Mouse (Mus musculus) layer of hippocampus, postnatal 10 days (tissue): ENCODE results near the gene Stac. TPM values are rescaled to one million over a fixed set of nuclear protein-coding genes. Genes with fewer than 3 reads are reported as not detected.

Experiments used
- DNase-seq, 2 experiments: peaks; one replicate each; pipeline ENCODE4 v3.0.0; 2021; ENCODE audit warnings: low spot score in 2 of 2
- total RNA-seq, 2 experiments: library from RNA; stranded (reverse); gene quantifications; 2 replicates each; pipeline ENCODE4 v1.2.3; 2021

Gene Stac
- total RNA-seq, 2 experiments from 2014 or later, result 8.3 to 8.6 TPM

DNA sequence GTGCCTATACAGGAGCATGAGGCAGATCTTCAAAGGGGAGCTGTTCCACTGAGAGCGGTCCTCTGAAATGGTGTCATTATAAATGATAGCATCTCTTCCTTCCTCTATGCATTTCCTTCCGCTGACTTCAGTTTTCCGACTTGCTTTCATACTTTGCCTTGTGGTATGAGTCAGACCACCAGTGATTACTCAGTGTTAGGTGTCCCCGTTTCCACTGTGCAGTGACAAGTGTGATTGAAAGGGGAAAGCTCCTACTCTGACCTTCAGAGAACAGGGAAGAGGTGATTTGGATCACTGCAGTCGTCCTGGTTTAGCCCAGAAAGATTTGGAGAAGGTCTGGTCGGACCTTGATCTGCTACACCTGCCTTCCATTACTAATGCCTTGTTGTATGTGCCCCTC, 81.4 kb downstream of the Stac start:
- DNase-seq, result no peak

DNA sequence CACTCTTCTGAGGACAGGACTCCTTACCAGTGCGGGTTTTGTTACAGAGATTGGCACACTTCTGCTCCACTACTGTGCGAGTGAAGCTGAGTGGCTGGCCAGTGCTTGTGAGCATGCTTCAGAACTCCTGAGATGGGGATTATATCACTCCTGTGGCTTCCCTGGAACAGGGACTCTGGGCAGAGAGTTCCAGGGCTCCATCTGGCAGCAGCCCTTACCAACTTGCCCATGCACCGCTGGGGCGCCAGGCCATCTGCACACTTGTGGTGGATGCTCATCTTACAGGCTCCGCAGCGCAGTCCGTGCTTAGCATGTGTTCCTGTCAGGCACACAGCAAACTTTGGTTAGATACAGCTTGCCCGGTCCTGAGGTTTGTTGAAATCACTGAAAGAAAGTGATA, 83.5 kb downstream of the Stac start:
- peak; percentile 9 to 18 for DNase-seq

DNA sequence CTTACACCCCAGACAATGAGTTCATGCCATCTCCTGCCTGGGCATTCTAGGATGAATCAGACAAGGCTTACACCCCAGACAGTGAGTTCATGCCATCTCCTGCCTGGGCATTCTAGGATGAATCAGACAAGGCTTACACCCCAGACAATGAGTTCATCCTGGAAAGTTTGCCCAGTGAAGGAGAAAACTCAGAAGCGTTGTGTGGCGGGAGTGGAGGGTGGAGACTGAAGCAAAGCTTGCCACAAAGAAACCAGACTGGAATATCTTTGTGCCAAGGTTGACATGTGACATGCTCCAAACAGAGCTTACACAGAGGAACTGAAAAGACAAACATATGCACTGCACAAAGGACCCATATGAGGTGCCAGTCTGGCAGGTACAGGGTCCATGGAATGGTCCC, 102.6 kb downstream of the Stac start:
- no peak for DNase-seq

DNA sequence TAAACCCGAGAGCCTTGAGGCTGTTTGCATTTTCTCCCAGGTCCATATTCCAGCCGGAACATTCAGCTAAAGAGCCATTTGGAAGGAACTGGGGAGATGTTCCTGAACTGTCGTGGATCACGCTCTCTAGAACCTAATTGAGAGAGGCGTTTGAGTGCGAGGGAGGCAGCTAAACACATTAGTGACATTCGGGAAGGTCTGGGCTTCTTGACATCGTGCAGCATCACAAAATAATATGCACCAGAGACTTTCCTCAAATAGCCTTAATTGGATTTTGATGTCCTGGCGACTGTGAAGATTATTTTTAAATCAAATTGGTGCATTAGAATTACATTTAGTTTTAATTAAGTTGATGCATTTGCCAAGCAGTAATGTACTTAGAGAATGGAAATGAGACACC, 111.4 kb downstream of the Stac start:
- no peak for DNase-seq

DNA sequence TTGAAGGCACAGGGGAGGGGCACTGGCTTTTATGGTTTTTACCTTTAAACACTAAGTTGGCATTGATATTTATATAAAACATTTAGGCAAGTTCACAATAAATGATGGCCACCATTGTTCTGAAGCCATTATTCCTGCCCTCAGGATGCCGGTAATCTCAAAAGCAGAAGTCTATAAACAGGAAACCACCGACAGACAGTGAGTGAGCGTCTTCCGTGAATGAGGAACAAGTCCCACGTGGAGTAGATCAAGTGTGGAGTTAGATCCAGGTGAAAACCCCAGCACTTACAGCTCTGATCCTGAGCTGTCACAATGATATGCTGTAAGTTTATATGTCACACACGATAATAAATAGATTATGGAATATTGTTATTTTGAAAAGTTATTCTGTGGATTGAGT, 112.7 kb downstream of the Stac start:
- no peak for DNase-seq

DNA sequence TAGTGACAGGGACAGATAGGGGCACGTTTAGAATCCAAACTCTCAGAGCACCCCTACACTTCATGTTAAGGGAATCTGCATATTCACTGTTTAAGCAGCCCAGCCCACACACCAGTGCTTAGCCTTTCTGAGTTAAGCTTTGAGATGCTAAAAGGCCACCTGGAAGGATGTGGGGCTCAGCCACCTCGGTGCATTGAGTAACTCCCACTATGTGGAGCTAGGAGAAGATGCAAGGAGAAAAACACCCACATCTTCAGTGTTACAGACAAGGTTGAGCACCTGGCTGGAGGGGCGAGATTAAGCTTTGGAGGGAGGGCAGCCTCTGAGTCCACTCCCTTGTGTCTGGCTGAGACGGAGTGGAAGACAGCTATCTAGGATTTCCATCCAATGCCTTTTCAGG, 114.3 kb downstream of the Stac start:
- no peak for DNase-seq

DNA sequence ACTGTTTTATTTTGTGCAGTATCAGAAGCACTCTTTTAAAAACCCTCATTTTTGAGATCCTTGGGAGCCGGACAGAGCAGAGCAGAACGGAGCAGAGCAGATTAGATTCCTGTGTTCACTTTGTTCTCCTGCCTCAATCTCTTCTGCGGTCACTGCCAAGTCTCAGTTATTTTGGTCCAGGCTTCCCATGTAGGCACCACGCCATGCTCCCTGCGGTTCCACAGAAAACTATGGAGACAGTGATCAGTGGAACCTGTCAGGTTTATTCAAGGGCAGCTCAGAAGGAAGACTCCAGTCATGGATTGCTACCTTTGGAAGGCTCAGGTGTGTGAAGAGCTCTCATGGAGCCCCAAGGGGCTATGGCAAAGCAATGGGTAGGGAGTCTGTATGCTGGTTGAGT, 116.3 kb downstream of the Stac start:
- no peak for DNase-seq

DNA sequence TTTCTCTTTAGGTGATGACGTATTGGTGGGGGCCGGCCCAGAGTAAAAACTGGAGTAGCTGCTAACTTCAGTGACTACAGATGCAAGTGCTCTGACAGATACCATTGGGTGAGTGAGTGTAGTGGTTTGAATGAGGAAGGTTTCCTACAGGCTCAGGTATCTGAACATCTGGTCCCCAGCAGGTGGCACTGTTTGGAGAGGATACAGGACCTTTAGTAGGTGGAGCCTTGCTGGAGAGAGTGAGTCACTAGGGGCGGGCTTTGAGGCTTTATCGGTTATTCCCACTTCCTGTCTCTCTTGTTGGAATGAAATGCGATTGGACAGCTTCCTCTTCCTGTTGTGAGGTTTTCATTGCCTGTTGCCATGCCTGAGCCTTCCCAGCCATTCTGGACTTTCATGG, 118.5 kb downstream of the Stac start:
- DNase-seq, result no peak

DNA sequence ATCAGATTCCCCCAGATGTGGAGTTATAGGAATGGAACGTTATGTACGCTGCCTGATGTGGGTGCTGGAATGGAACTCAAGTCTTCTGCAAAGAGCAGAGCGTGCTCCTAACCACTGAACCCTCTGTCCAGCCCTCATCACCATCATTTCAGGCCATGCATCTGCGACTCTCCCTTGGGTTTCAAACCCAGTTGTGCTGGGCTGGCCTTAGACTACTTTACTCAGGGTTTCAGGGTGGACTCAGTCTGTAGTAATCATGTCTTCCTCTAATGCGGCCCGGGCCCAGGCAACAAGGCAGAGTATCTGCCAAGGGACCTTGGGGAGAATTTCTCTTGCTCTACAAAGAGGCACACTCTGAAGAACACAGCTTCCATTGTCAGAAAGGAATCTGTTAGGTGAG, 126.0 kb downstream of the Stac start:
- no peak for DNase-seq

DNA sequence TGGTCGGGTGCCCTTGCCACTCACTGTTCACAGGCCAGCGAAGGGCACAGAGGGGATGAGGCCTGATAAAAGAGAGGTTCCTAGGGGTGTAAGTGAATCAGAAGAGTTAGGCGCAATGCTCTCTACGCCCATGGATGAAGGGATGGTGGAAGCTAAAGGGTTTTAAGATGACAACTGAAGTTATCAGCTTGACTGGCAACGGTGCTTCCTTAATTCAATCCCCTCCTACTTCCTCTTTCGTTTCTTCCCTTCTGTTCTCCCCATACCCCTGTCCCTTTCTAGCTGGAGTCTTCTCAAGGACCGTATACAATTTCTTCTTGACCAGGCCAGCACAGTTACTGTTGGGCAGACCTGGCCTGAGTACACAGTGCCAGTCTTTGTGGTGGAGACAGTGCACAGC, 126.9 kb downstream of the Stac start:
- no peak for DNase-seq

DNA sequence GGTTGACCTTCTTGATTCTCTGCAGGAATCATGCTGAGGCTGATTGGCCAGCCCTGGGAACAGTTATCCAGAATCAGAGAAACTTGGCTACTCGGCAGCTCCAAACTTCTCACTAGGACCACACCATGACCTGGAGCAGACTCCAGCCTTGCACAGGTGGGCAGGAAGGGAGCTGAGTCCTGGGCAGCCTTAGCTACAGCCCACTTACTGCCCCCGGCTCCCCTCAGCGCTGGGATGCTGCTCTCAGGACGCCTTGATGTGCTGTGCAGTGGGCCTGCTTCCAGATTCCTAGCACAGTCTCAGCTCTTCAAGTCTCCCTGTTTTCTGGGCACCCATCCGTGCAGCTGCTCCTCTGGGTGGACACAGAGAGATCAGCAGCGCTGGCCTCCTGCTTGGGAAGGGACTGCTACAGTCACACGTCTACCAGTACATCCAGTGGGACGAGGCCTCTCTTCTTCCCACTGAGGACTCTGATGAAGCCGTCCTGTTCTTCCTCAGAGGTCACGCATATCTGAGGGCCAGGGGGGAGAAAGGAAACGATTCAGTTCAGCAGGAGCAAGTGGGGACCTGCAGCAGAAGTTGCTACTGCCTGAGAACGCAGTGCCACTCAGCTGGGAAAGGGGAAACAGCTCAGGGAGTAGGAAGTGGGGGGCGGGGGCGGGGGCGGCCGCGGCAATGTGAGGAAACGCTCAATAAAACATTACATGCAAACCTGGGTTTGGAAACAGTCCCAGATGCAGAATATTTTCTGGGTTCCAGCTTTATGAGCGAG, 127.7 kb downstream of the Stac start:
- DNase-seq, result no peak

DNA sequence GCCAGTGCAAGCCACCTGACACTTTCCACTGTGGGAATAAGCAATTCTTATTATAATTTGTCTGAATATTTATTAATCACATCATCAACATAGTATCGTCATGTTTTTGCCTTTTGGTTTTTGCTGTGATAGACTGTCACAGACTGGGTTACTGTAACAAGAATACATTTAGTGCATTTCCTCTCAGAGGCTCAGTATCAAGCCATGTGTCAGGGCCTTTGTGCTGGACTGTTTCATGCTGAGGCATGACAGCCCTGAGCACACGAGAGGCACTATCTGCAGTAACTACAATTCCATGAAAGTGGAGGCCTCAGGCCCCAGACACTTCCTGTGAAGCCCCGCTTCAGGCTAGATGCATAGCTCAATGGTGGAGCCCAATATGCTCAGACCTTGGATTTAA, 133.4 kb downstream of the Stac start:
- no peak for DNase-seq

DNA sequence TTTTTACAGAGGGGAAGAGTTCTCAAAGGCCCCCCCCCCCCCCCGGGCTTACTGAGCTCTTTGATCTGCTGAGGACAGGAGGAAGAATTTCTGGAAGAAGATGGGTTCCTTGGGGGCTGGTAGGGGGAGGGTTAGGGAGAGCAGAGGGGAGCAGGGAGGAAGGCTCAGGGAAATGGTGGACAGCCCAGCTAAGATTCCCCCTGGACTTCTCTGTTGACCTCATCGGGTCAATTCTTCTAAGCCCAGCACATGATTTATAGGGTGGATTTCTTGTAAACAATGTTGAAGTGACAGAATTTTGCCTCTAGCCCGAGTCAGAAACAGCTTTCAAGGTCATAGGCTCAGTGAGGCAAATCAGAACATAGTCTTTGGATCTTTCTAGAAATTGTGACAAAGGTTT, 137.3 kb downstream of the Stac start:
- no peak for DNase-seq

DNA sequence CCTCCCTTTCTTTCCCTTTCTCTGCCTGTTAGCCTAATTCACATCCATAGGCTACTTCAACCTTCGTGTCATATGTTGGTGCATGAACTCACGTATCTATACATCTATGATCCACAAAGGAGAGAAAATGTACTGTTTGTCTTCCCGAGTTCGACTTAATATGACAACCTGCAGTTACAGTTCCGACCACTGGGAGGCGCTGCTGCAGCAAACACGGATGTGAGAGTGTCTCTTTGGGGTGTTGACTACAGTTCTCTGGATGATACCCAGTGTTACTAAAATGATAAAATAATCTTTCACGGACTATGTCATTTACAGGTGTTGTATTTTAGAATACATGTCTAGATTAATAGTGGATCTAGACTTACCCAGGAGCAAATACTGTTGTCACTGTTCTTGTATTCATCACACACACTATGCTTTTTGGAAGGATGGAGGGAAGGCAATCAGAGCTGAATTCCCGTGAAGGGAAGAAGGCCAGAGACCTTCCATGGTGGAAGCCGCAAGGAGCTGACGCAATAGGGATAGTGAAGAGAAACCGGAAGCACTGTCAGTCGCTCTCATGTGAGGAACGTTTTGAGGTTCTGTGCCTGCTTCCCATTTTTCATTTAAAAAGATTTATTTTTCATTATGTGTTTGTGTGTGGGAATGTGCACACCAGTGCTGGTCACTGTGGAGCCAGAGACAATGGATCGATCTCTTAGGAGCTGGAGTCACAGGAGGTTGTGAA, 138.5 kb downstream of the Stac start:
- DNase-seq, result peak in 1 of 2 experiments; percentile 19

DNA sequence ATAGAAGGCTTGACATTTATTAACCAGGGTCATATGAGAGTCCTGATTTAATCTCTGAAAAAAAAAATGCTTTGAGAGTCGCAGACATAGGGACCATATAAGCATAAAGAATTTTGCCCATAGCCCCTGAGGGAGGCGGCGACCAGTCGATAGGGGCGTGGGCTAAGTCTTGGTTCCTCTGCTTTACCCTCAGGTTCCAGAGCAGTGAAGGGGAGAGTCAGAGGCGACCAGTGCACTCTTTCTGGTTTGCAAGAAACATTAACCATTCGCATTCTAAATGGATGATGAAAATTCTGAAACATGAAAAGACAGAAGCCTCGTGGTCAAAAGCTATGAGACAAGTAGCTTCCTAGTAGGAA, 139.2 kb downstream of the Stac start:
- no peak for DNase-seq

DNA sequence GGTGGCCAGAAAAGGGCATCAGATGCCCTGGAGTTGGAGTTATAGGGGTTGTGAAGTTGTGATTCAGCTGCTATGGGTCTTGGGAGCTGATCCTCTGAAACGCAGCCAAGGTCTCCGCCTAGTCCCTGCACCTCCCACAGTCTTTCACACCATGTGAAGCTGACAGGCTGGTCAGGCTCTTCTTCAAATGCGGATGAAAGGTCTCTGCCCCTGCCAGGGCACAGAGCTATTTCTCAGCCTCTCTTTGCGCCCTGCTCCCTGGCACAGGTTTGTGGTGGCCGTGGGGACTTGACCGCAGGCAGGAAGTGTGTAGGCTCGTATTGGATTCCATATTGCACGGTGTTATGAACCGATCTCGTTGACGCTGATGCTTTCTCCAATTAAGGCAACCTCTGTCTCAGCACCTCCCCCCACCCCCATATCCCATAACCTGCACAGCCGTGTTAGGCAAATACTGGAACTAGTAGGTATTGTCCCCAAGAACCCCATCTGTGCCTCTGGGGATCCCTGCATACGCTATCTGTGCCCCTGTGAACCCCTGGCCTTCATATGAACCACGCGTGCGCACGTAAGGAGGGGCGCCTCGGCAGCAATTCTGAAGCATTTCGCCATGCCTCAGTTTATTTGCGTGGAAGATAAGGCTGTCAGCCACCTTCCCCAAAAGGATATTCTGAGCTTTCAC, 139.7 kb downstream of the Stac start:
- DNase-seq, result no peak

DNA sequence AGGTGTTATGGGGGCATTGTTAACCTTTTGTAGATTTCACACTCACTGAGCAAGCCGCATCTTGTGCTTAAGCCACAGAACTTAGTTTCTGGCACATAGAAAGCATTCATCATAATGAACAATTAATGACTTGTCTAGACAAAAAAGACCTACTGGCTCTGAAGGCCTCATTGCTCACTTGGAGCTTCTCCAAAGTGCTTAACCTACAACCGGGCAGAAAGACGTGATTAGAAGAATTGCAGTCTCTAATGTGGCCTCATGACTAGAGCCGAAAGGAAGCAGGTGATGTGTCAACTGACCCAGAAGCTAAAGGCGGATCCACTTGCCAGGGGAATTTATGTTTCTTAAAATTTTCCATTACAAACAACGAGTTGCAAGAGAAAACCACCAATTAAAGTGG, 147.5 kb downstream of the Stac start:
- DNase-seq, result no peak

DNA sequence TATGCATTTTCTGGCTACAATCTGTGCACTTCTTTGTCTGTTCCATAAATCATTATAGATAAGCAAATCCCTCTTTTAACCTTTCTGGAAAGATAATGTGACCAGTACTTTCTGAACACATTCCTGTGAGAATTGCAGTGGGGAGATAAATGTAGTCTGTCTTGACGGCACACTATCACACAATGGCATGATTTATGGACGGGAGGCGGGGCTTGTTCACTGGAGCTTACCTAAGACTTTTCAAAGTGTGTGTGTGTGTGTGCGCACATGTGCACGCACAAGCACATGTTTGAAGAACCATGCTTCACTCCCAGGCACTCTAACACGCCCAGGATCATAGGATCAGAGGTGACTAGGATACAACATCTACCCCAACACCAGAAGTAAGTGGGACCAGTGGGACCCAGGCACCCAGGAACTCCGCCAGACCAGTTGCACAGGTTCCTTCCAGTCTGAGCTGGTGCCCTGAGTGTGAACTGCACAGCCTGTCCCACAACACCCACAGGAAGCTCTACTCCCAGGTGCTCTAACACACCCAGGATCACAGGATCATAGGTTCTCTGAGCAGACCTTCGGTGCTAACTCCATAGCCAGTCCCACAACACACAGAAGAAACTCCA, 154.6 kb downstream of the Stac start:
- DNase-seq, result no peak

DNA sequence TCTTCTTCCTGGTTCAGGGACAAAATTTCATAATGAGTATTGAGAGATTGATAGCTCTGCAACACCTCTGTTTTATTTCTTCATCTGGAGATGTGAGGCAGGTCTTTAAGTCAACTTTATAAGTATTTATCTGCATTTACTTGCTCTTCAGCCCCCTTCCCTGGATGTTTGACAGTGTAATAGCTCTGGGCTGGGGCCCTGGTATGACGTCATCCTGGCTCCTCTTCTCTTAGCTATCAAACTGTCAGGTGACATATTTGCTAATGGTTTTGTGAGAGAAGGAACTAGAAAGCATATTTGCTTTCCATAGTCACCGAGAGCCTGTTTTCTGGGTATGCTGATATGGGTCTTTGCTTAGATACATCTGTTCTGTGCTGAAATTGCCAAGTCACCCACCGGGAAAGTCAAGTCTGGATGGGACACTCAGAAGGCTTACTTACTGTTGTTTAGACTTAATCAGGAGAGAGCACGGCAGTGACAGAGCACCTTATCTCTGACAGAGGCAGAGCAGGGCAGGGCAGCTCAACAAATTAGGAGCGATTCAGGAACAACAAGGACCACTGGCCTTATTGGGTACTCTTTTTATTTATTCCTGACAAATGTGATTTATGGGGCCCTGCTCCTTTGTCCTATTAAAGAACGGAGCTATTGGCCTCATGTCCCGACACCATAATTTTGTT, 155.3 kb downstream of the Stac start:
- no peak for DNase-seq

DNA sequence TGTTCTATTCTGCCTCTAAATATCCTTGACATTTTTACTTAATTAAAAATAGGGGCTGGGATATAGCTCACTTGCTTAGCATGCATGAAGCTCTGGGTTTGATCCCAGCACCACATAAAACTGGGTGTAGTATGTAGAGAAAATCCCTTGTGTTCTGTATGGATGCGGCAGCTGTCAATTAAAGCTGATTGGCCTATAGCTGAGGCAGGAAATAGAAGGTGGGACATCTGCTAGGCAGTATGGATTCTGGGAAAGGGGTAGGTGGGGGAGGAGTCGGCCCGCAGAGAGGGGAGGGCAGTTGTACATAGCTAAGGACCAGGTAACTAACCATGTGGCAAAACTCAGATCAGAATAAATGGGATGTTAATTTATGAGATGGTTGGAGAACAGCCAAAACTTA, 166.3 kb downstream of the Stac start:
- no peak for DNase-seq

DNA sequence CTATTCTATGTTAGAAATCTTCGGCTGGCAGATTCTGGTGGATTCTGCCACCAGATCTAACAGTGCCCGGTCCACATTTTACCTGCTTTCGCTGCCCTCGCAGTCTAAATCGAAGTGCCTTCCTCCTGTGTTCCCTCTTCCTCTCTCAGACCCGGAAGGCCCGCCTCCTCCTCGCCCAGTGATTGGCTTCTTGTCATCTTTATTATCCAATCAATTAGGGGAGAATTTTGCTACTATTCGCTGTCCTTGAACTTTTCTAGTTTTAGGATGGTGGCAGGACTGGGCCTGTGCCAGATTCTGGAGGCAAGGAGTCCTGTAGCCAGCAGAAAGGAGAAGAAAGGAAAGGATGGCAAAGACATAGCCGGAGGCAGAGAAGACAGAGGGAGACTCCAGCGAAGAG, 167.0 kb downstream of the Stac start:
- no peak for DNase-seq

DNA sequence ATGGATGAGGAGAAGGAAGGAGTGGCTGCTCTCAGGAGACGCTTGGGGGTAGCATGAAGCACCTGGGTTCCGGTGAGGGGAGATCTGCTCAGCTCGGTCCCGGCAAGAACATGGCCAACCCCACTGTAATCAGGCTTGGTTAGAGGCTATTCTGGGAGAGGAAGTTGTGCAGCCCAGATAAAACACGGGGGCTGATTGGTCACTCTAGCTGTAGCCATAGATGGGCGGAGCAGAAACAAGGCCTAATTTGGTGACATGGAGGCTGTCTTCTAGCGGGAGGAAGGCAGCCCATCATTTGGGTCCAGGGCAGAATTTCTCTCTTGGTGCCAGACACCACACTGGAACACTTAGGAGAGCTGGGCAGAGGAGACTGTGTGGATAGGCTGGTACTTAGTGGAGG, 167.9 kb downstream of the Stac start:
- no peak for DNase-seq
